Mouse (Mus musculus) G1E (cell line): Measurements from ENCODE around the gene Mef2d. TPM values are rescaled to one million over a fixed set of nuclear protein-coding genes. Genes with fewer than 3 reads are reported as not detected.

Source experiments
- ATAC-seq: 2 replicates; pipeline ENCODE4 v1.8.0; 2016; ENCODE audit warnings: mild to moderate bottlenecking; ENCODE audit not compliant: insufficient number of reproducible peaks, poor library complexity, low FRiP score, severe bottlenecking; ENCODE audit errors: extremely low read depth
- DNase-seq: peaks from one replicate; pipeline ENCODE4 v3.0.0; 2012; ENCODE audit warnings: low spot score
- H3K27me3 ChIP-seq: 2 replicates; pipeline ENCODE4 v1.6.1; 2012; ENCODE audit warnings: mild to moderate bottlenecking, low read length, inconsistent platforms; ENCODE audit not compliant: insufficient read depth
- H3K36me3 ChIP-seq: replicated peaks from 2 replicates; pipeline ENCODE3; 2012; ENCODE audit warnings: mild to moderate bottlenecking, inconsistent platforms
- H3K4me1 ChIP-seq: 2 replicates; pipeline ENCODE4 v1.6.1; 2012; ENCODE audit warnings: low read depth, low read length, inconsistent platforms, mixed read lengths; ENCODE audit not compliant: insufficient read depth
- H3K4me3 ChIP-seq: 2 replicates; pipeline ENCODE4 v1.5.1; 2012; ENCODE audit warnings: low read depth, mild to moderate bottlenecking, inconsistent platforms, low read length, moderate library complexity, mixed read lengths
- H3K9me3 ChIP-seq: replicated peaks from 2 replicates; pipeline ENCODE4 v1.6.1; 2012; ENCODE audit warnings: inconsistent platforms
- CTCF ChIP-seq: IDR thresholded peaks from 2 replicates; pipeline ENCODE4 v1.5.1; 2012; ENCODE audit warnings: low read depth, low read length, inconsistent platforms, mixed read lengths
- GATA1 ChIP-seq: IDR thresholded peaks from 2 replicates; pipeline ENCODE4 v1.6.1; 2012; ENCODE audit warnings: borderline replicate concordance, low read length, inconsistent platforms, mixed read lengths
- GATA2 ChIP-seq: IDR thresholded peaks from 2 replicates; pipeline ENCODE4 v1.6.1; 2012; ENCODE audit warnings: low read depth, low read length, inconsistent platforms, borderline replicate concordance
- POLR2AphosphoS5 ChIP-seq: IDR thresholded peaks from 2 replicates; pipeline ENCODE4 v1.6.1; 2012; ENCODE audit warnings: low read depth, low read length, inconsistent platforms; ENCODE audit not compliant: insufficient replicate concordance
- TAL1 ChIP-seq: conservative IDR thresholded peaks from 2 replicates; pipeline ENCODE4 v1.6.1; 2012; ENCODE audit warnings: low read depth, low read length, inconsistent platforms, mixed read lengths
- polyA plus RNA-seq: library from polyadenylated mRNA; stranded (reverse); fragments of >175 nt; gene quantifications from 2 replicates; pipeline ENCODE4 v1.2.3, GENCODE M21; 2012
- total RNA-seq, 2 experiments: library from RNA; stranded (forward) in 1 of 2; stranded (reverse) in 1 of 2; fragments of 200-1000 nt in 1 of 2; fragments of >200 nt in 1 of 2; fragmentation: Nextera tagmentation in 1 of 2; gene quantifications; 2 replicates each; pipeline ENCODE4 v1.2.3; 2014 to 2017

The Mef2d gene
- total and polyA plus RNA-seq, 3 experiments: 15.4 to 133 (median 125) TPM

DNA sequence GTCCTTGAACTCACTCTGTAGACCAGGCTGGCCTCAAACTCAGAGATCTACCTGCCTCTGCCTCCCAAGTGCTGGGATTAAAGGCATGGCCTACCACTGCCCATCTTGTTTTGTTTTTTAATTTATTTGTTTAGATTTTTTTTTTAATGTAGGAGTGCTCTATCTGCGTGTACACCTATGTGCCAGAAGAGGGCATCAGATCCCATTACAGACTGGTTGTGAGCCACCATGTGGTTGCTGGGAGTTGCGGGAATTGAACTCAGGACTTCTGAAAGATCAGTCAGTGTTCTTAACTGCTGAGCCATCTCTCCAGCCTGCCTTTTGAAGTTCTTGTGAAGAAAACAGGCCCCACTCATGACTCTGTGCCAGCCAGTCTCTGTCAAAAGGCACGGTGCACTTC lies 44.3 kb downstream of the Mef2d start:
- no peak for ATAC-seq
- no peaks in the 10 kb centered on the region for H3K9me3 ChIP-seq
- TF ChIP-seq GATA1 (no peak), CTCF (no peak), GATA2 (no peak), POLR2AphosphoS5 (no peak), TAL1 (no peak)
- H3K4me1 ChIP-seq: peaks cover 7% of the 10 kb centered on the region
- H3K4me3 ChIP-seq: no peak overlapping the region
- no peaks in the 10 kb centered on the region for H3K36me3 ChIP-seq
- no peak for DNase-seq
- H3K27me3 ChIP-seq: peaks cover 18% of the 10 kb centered on the region

DNA sequence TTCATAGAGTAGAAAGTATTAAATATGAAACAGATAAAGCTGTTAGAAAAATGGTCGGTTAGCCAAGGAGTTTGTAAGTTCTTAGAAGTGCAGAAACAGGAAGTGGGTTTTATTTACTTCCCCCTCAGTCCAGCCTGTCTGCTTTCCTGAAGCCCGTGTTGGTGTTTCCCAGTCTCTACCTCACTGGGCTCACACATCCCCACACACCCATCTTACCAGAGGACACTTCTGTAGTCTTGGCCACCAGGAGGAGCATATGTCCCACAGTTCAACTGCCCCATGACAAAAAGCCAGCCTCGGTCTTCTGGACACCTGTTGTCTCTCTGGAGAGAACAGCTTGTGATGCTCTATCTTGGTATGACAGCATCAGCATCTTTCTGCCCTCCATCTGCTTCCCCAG lies 49.0 kb downstream of the Mef2d start:
- no peak for TF ChIP-seq TAL1
- TF ChIP-seq GATA2: no peak
- TF ChIP-seq GATA1: no peak
- no peak for TF ChIP-seq CTCF
- TF ChIP-seq POLR2AphosphoS5: no peak
- no peak for DNase-seq

DNA sequence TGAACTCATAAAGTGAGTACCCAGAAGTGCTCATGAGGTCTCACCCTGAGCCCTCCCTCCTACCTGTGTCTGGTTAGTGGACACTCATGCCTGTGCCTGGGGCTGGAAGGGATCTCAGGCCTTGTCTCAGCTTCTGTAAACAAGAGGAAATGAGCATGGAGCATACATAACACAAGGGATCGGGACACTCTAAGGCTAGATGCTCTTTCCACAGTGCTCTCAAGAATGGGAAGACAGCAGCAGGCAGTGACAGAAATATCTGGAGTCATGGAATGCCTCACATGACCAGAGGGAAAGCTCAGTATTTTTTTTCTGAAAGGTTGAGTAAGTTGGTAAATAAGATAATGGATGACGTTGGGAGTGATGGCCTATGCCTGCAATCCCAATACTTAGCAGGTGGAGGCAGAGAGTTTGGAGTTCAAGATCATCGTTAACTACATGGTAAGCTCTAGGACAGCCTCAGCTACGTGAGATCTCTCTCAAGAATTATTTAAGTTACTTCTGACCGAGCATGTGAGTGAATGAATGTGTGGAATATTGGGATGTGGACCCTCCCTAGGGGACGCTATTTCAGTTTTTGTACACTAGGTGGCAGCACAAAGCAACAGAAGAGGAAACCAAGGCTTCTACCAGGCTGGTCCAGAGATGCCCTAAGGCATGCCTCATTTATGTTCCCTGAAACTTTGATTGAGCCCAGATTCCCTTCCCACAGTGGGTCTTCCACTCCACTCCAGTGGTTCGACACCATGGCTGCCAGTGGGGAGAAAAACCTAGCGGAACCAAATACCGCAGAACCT lies 49.8 kb downstream of the Mef2d start:
- H3K4me1 ChIP-seq: peaks cover 10% of the 10 kb centered on the region
- peak; percentile 60; the same call in 1 of the 2 replicates for TF ChIP-seq CTCF
- no peak for TF ChIP-seq POLR2AphosphoS5
- ATAC-seq: no peak
- H3K36me3 ChIP-seq: no peaks in the 10 kb centered on the region
- no peaks in the 10 kb centered on the region for H3K9me3 ChIP-seq
- peaks cover 21% of the 10 kb centered on the region for H3K27me3 ChIP-seq
- H3K4me3 ChIP-seq: no peak overlapping the region
- peak; percentile 45 for DNase-seq

More for the DNA sequence above, 49.0 kb downstream of the Mef2d start:
- no peak overlapping the region for H3K4me3 ChIP-seq
- H3K9me3 ChIP-seq: no peaks in the 10 kb centered on the region
- peaks cover 15% of the 10 kb centered on the region for H3K27me3 ChIP-seq
- no peaks in the 10 kb centered on the region for H3K36me3 ChIP-seq
- no peak for ATAC-seq
- peaks cover 10% of the 10 kb centered on the region for H3K4me1 ChIP-seq

DNA sequence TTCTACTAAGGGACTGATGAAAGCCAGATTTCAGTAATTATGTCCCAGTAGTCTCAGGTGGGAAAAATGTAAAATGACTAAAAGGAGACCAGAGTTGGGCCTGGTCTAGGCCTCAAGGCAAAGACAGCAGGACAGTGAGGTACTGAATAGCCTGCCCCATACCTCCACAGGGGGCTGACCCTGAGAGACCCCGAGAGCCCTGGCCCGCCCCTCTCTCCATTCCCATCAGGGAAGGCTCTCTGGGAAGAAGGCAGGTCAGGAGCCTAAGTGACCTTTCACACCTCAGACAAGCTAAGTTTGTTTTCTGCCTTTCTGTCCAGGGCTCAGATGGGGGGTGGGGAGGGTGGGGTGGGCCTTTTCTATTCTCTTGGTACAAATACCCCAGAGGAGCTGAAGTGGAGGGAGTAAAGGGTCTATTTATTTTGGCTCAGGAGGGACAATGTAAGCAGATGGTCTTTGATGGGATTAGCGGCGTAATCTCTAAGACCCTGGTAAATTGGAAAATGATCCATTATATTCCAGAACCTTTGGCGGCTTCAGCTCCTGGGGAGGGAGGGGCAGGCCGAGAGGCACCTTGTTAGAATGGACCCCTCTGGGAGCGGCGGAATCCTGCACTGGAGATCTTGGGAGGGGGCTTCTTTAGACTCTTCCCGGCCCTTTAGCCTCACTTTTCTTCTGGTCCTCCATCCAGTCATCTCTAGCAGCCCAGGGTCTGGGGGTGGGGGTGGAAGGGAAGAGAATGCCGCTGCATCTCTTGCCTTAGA lies 55.8 kb downstream of the Mef2d start:
- no peak for TF ChIP-seq POLR2AphosphoS5
- no peak for TF ChIP-seq GATA1
- no peak for TF ChIP-seq TAL1
- no peak for TF ChIP-seq GATA2
- TF ChIP-seq CTCF: no peak
- Histone ChIP-seq H3K4me1 (no peaks in the 10 kb centered on the region), H3K36me3 (no peaks in the 10 kb centered on the region), H3K27me3 (peaks cover 67% of the 10 kb centered on the region), H3K9me3 (no peaks in the 10 kb centered on the region), H3K4me3 (no peak overlapping the region)
- ATAC-seq (no peak), DNase-seq (no peak)

DNA sequence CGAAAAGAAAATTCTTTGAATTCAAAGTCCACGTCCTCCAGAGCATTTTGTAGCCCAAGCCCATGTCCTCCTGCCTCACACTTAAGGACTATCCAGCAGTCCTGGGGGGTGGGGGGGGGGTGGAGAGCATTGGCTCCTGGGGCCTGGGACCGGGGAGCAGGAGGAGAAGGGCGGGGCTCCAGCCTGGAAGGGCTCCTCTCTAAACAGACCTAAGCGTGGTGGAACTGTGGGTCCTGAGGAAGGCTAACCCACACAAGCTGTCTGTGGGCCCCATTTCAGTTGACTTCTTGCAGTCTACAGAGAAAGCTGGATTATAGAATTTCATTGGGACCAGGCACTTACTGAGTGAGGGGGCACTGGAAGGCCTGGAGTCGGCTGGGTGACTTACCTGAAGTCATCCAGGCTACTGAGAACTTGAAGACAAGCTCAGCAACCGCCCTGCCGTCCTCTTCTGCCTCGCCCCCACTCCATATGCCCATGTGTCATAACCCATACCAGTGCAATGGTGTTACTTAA lies 56.4 kb downstream of the Mef2d start:
- H3K4me1 ChIP-seq: no peaks in the 10 kb centered on the region
- no peak overlapping the region for H3K4me3 ChIP-seq
- no peaks in the 10 kb centered on the region for H3K36me3 ChIP-seq
- H3K9me3 ChIP-seq: no peaks in the 10 kb centered on the region
- H3K27me3 ChIP-seq: peaks cover 68% of the 10 kb centered on the region
- DNase-seq (no peak), ATAC-seq (no peak)
- no peak for TF ChIP-seq TAL1
- TF ChIP-seq CTCF: no peak
- no peak for TF ChIP-seq GATA2
- no peak for TF ChIP-seq POLR2AphosphoS5
- TF ChIP-seq GATA1: no peak

DNA sequence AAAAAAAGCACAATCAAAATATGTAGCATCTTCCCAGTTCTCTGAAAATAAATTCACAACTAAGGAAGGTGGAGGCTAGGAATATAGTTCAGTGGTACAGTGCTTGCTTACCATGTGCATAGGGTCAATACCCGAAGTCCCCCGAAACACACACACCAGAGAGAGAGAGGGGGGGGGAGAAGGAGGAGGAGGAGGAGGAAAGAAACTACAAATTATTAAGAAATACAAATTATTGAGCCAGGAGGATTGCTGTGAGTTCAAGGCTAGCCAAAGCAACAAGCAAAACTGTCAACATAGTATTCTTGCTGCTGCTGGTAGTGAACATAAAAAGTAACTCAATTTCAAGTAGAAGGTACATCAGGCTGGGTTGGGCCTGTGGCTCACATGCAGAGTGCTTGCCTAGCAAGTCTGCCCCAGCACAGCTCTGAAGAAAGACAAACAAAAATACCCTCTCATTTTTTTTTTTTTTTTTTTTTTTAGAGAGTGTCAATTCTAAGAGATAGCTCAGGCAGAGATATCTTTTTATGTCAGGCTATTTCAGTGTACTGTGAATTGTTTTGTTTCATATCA lies 57.5 kb downstream of the Mef2d start:
- H3K36me3 ChIP-seq: no peaks in the 10 kb centered on the region
- TF ChIP-seq POLR2AphosphoS5: no peak
- TF ChIP-seq GATA2: no peak
- no peak for TF ChIP-seq GATA1
- TF ChIP-seq TAL1: no peak
- TF ChIP-seq CTCF: no peak

More for the DNA sequence above, 57.5 kb downstream of the Mef2d start:
- Histone ChIP-seq H3K4me3 (no peak overlapping the region), H3K27me3 (peaks cover 72% of the 10 kb centered on the region), H3K4me1 (no peaks in the 10 kb centered on the region), H3K9me3 (no peaks in the 10 kb centered on the region)
- ATAC-seq: no peak
- no peak for DNase-seq
